Mouse (Mus musculus) CD8-positive naive resting alpha-beta T cell, adult 2 months (primary cell): Measurements from ENCODE around the gene Shisa9.

Experiments used
- DNase-seq, 2 experiments: peaks; one replicate each; pipeline ENCODE4 v3.0.0; 2022; ENCODE audit warnings: low read depth in 2 of 2, low spot score in 2 of 2

The Shisa9 gene

DNA sequence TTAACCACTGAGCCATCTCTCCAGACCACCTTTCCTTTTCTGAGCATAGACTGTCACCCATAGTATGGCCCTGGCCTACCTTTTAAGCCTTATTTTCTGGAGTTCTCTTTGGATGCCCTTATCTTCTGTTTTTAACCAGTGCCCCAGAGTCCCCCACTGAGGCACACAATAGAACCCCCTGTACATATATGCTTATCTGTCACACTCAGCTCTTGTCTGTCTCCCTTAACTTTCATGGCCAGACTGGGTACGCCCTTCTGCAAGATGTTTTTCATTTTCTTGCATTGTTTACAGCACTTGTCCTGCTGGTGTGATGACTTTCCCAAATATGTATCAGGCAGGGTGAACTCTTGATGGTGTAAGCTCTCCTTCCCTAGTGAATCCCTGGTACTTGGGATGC lies 68.1 kb downstream of the Shisa9 start:
- DNase-seq: no peak

DNA sequence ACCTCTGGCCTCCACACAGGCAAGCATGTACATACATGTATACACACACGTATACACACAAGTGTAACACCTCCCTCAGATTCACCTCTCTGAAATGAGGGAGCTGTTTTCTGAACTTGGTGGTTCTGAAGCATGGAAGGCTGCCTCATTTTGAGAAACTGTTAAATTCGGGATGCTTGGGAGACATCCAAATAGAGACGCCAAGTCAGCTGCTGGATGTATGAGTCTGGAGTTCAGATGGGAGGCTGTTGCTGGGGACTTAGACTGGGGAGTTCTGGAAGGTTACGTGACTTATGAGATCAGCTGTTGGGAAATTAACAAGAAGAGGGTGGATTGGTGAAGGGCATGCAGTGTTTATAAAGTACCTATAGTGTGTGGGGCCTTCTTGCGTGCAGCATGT lies 88.7 kb downstream of the Shisa9 start:
- no peak for DNase-seq

DNA sequence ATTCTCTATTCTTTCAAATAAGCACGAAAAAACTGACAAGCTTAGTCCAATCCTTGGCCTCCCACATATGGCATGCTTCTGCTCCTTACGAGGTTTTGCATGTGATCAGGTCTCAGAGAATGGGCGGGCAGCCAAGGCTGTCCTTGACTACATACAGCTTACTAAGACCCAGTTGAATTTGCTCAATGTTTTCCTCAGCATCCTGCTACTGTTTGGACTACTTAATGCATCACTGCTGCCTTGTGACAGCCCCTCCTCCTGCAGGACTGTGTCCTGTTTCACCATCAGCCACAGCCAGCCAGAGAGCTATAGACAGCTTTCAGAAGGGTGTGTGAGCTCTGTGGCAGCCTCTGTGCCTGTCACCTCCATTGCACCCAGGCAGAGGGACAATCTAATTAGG lies 92.4 kb downstream of the Shisa9 start:
- no peak for DNase-seq

DNA sequence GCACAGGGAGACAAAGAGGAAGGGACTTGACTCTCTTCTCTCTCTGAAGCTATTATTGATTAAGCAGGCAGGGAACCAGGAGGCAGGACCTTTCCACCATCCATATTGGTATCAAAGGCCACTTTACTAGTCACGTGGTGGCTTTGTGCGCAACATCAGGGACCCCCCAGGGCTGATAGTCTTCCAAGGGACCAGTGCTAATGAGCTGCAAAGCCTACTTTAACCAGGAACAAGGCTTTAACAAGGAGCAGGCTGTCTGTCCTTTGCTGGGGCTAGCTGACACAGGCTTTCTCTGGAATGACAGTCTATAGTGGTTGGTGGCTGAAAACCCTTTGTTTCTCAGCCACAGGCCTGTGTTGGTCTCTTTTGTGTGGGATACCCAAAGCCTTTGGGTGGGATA lies 92.8 kb downstream of the Shisa9 start:
- DNase-seq: no peak

DNA sequence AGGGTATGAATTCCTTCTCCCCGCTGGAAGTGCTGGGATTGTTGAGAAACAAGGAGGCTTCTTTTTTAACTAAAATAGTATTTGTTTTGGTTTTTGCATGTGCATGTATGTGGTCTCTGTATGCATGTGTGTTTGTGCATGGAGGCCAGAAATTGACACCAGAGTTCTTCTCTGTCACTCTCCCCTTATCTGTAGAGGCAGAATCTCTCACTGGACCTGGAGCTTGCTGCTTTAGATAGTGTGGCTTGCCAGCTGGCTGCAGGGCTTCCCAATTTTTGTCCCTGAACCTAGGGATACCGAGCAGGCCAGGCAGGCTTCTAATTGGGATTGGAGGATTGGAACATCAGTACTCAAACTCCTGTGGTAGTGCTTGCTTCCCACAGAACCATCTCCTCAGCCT lies 99.2 kb downstream of the Shisa9 start:
- DNase-seq: no peak

DNA sequence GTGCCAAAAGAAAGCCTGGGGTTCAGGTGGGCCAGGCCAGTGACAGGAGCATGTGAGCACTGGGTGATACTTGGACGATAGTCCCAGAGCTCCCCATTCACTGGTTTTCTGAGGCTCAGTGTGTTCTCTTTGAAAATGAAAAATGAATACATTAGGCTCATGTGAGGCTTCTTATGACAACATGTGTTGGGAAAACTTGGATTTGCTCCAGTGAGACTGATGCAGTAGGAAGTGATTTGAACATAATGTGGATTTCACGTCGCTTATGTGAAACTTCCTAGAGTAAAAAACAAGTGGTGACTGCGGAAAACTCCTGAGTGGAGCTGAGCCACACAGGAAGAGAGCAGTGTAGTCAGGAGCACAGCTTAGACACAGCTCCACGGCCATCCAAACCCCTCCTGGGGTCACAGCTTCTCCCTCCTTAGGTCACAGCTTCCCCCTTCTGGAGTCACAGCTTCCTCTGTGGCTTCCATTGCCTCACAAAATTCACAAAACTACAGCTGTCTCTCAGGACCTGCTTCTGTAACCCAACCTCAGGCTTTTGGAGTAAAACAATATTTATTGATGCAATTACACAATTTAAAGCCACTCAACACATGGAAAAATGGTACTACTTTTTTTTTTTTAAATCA lies 106.8 kb downstream of the Shisa9 start:
- DNase-seq: no peak

DNA sequence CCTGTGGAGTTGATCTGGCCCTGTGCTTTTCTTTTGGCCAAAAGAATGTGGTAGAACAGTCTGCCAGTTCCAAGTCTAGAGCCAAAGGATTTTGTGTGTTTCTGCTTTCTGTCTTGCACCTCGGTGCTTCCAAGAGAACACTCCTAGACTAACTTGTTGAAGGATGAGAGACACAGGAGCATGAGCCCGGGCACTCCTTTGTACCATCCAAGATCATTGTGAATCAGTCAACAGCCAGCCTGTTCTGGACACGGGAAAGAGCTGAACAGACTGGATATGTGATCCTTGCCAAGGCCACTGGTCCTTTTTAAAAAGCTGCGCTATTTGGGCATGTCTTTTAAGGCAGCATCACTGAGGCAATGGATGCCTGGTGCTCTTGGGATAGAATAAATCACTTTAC lies 109.3 kb downstream of the Shisa9 start:
- DNase-seq: no peak

DNA sequence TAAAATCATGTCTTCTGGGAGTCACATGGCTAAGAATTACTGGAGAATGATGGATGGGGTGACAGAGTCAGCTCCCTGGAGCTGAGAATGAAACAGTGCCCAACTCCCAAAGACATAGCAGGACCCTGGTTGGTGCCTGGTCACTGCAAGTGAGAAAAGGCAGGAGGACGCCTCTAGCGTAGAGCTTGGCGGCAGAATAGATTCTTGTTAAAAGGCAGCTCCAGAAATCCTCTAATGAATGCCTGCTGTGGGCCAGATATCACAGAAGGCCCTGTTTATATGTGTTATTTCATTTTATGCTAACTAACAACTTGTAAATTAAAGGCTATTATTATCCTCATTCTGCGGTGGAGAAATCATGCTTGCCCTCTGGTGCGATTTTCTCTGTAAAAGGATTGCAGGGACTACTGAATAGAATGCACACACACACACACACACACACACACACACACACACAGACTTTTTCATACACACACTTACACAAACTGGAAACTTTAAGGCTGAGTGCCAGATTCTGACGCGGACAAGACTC lies 110.9 kb downstream of the Shisa9 start:
- DNase-seq: no peak

DNA sequence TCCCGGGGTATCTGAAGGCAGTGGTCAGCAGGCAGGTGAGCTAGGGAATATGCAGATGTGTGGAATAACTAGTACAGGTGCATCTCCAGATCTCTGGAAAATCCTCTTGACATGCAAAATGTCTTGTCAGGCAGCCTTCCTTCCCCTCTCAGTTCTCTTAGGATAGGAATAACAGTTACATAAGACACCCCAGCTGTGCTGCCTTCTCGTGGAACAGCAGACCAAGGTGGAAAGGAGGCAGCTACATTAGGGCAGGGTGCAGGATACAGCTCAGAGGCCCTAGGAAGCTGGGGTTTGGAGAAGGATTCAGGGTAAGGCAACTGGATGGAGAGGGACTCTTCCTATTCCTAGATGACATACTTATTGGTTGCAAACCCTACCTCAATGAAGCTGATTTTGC lies 111.5 kb downstream of the Shisa9 start:
- DNase-seq: no peak

DNA sequence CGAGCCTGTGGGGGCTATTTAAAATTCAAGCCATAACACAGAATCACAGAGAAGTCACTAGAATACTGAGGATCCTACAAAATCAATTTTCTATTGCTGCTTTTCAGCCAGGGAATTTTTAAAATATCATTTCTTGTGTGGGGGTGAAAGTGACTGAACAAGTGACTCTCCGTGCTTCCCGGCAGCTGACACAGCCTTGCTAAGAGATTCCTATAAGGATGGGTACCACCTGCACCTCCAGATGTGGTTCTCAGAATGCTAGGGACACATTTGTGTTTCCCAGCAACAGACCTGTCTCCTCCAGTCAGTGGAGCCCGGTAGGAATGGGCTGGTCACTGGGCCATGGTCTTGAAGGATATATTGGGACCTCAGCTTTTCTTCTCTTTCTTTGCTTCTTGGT lies 124.5 kb downstream of the Shisa9 start:
- no peak for DNase-seq

DNA sequence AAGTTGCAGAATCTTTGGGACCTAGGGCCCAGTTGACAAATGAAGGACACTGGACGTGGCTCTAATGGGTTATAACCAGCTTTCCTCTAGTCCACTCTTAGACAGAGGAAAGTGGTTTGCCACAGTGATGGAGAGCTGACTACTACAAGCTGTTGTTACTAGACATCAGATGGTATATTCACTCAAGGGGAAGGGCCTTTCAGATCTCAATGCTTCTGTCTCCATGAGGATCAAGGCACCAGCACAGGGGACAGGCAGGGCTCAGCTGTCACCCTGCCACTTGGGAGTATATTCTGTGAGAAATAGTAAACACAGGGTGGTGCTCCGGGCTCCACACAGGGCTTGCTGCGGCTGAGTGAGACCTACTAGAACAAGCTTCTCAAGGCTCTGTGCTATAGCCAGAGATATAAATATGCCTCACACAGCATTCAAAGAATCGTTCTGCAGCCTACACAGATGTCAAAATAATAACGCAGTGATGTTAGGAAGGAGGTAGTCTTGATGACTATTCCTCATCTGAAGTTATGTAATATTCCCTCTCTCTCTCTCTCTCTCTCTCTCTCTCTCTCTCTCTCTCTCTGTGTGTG lies 127.0 kb downstream of the Shisa9 start:
- no peak for DNase-seq

DNA sequence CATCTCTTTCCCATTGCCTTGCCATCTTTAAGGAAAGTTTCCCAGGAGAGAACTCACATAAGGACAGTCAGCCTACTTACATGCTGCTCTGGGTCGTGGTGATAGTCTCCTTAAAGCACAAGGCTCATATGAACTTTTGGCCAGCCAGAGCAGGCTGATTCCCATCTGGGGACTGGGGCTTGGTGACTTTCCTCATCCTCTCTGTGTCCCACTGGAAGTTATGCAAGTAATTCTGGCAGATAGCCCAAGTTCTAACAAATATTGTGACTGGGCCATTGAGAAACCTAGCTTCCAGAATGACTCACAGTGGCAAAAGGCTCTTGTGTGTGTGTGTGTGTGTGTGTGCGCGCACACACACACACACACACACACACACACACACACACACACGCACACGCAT lies 130.5 kb downstream of the Shisa9 start:
- no peak for DNase-seq

DNA sequence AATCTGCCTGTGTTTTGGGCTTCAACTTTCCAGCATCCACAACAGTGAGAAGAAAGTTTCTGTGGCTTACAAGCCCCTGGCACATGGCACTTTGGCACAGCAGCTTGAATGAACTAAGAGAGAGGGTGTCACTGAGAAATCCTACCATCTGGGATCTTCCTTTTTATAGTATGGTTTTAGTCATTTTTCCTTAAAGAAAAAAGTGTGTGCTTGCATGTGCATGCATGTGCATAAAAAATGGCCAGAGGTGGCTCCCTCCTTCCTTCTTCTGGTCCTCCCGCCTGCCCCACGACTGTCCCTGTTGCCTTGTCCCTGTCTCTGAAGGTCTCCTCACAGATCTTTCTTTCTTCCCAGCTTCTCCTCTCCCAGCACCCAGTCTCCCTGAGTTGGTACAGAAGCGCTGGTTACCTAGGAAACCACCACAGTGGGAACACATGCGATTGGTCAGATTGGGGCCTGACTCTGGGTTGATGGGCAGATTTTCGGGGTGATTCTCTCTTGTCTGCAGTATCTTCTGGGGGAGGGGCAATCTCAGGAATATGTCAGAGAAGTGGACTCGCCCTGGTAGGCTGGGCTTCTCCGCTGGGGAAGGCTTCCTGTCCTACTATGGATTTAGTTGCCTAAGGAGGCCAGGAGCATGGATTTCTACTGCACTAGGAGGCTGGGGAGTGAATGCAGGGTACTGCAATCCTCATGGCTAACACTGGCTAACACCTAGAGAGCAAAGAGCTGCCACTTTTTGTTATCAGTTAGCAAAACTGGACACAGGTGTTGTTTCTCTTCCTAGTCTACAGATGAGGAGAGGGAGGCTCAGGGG lies 131.3 kb downstream of the Shisa9 start:
- no peak for DNase-seq

DNA sequence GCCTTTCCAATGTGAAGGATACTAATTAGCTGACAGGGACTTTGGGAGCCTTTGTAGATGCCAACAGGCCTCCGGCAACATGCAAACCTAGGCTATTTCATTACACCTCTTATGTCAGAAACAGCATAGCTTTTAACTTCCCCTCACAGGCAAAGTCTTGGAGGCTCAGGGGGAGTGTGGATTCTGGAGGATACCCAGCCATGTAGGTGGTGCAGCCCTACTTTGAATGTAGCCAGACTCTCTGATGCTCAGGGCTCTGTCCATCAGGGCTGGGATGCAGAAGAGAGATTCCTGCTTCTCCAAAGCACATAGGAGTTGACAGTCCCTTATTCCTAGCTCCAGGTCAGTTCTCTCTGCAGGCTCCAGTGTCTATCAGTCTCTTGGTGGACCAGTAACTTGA lies 133.0 kb downstream of the Shisa9 start:
- DNase-seq: no peak

DNA sequence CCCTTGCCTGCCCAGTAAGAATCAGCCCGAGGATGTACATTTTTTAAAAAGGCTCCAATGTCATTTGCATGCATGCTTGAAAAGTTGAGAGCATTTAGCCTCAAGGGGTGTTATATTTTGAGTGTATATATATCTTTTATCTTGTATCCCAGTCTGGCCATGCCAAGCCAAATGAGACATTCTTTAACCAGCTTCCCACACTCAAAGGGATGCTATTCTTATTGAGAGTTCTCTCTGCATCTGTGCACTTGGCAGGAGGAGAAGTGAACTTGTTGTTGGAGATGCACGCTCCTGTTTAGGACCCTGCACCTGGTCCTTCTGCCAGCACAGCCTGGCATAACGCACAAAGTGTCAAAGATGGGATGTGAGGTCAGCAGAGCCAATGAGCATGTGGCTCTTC lies 135.6 kb downstream of the Shisa9 start:
- DNase-seq: no peak

DNA sequence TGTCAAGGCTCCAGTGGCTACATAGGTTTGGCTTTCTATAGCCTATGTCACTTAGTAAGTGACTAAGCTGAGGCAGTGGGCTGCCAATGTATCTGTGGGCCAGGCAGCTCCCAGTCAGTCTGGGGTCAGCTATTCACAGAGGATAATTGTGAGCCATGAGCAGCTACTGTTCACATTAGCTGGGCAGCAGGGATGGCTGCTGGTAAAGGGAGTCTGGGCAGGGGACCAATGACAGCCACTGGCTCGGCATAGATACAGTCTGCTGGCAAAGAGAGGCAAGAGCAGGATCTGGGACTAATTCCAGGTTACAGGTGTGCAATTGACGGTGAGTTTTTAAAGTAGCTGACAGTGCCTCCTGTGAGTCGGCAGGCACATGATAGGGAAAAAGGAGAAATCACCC lies 145.9 kb downstream of the Shisa9 start:
- DNase-seq: no peak

DNA sequence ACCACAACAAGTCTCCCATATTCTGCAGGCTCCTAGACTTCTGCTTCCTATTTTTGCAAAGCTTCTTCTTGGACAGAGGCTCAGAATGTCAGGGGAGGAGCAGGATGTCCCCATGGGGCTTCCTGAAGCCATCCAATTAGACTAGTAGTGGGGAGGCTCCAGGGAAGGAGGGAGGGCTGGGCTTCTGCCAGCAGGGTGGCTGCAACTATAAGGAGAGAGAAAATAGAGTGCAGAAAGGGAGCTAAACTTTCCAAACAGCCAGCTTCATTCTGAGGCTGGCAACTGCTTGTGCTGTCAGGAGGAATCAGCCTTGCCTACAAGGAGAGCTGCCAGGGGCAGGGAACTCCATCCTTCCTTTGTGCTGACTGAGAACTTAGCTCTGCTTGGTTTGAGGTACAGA lies 162.8 kb downstream of the Shisa9 start:
- no peak for DNase-seq

DNA sequence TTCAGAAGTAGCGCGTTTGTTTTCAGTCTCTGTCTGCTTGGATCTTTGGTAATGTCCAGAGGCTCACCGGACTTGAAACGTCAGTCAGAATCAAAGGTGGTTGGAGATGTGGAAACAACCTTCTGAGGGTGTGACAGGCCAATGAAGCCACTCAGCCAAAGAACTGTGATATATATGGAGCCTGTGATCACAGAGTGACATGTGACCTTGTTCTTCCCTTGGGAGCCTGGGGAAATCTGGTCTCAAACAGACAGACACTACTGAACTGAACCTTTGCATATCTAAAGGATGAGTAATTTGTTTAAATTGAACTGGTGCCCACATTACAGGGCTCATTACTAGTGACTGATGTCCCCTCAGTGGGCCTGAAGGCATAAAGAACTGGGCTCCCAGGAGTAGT lies 168.1 kb downstream of the Shisa9 start:
- DNase-seq: no peak

DNA sequence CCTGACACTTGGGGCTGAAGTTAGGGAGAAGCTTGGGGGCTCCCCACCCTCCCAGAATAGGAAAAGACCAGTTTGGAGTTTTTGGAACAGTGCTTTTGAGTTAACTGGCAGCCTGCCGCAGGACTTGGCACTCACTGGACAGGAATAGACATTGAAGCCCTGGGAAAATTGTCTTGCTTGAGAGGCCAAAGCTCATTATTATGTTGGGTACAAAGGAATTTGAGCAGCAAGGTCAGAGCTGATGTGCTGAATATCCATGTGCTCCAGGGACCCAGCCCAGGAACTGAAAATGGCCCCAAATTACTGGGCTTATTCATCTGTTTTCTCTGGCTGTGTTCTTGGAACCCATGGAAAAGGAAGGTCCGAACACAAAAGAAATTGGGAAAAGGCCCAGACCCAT lies 170.6 kb downstream of the Shisa9 start:
- DNase-seq: no peak

DNA sequence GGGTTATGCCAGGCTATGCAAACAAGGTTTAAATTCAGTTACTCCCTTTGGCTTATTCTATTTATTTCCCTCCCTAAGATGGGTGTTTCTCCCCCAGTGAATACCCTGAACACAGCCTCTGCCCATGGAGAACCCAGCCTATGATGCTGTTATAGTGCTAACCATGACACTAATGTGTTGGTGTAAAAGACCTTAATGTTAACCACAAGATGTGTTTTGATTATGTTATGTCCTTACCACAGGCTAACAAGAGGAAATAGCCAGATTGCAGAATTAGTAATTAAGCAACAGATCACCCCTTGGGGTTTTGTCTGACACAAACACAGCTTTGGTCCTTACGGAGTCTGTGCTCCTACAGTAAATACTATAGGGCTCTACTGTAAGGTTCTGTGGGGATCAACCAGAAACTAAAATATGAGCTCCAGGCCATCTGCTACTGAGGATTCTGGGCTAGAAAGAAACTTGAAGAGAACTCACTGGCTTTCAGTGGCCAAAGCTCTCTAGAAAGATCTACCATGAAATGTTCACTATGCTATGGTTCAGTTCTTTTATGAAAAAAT lies 189.6 kb downstream of the Shisa9 start:
- no peak for DNase-seq

DNA sequence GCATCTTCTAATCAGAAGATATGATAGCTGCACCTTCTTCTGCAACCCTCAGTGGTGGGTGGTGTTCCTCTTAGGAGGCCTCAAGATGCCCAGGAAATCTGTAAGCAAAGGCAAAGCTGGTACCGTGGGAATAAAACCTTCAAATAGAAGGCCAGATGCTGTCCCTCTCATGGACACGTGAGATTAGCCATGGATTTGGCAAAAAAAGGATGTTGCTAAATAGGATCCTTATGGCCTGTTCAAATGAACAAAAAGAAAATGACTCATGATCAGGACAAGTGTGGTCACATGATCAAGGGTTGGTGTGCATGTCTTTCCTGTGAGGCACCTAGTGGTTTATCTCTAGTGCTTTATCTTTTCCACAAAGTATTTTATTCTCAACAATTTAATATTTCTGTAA lies 194.1 kb downstream of the Shisa9 start:
- DNase-seq: no peak

DNA sequence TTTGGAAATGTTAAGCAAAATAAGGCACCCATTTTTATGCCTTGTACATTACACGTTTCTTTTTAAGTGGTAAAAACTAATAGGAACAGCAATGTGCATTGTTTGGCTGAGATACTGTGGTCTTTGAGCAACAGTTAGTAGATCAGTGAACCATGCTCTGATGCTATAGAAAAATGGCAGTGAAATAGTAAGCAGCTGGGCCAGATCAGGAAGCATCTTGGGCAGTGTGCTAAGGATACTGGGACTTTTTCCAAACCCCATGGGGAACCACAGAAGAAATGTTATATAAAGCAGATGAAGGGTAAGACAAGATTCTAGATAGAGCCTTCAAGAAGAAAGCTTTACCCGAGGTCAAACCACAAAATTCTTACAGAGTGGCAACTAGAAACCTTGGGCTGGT lies 205.8 kb downstream of the Shisa9 start:
- no peak for DNase-seq
